Mouse (Mus musculus) heart, adult 2 months (tissue): ENCODE measurements around the gene Twist1. TPM values are rescaled to one million over a fixed set of nuclear protein-coding genes. Genes with fewer than 3 reads are reported as not detected.
A peak's percentile ranks its signal among the peaks of the same experiment; 100 is the strongest.

ENCODE experiments used
- DNase-seq, 2 experiments: peaks; one replicate each; pipeline ENCODE4 v3.0.0; 2021
- H3K27ac ChIP-seq: fragments of 200-600 bp; 2 replicates; pipeline ENCODE4 v1.8.1; 2022
- H3K27me3 ChIP-seq: fragments of 200-500 bp; 2 replicates; pipeline ENCODE4 v1.6.1; 2012; ENCODE audit warnings: mild to moderate bottlenecking, low read length, inconsistent platforms, mixed read lengths; ENCODE audit not compliant: control insufficient read depth, insufficient read depth
- H3K36me3 ChIP-seq: fragments of 200-500 bp; 2 replicates; pipeline ENCODE4 v1.6.1; 2012; ENCODE audit warnings: low read length, inconsistent platforms; ENCODE audit not compliant: control insufficient read depth, insufficient read depth
- H3K4me1 ChIP-seq: fragments of 200-500 bp; 2 replicates; pipeline ENCODE4 v1.6.1; 2011; ENCODE audit warnings: low read length; ENCODE audit not compliant: control insufficient read depth, insufficient read depth
- H3K4me3 ChIP-seq: fragments of 200-600 bp; 2 replicates; pipeline ENCODE4 v1.8.1; 2022
- H3K79me2 ChIP-seq: fragments of 200-500 bp; replicated peaks from 2 replicates; pipeline ENCODE4 v1.6.1; 2012; ENCODE audit warnings: mild to moderate bottlenecking, inconsistent platforms, low read length, moderate library complexity, mixed read lengths; ENCODE audit not compliant: control insufficient read depth, insufficient read depth
- H3K9ac ChIP-seq: fragments of 200-500 bp; 2 replicates; pipeline ENCODE4 v1.6.1; 2012; ENCODE audit warnings: low read depth, mild to moderate bottlenecking, control low read depth, inconsistent platforms, low read length, mixed read lengths
- CTCF ChIP-seq: fragments of 200-600 bp; IDR thresholded peaks from 2 replicates; pipeline ENCODE4 v1.8.1; 2022; ENCODE audit warnings: antibody characterized with exemption, mild to moderate bottlenecking, moderate library complexity
- EP300 ChIP-seq: fragments of 200-500 bp; IDR thresholded peaks from 2 replicates; pipeline ENCODE4 v1.6.1; 2011; ENCODE audit warnings: low read depth, low read length, control low read depth; ENCODE audit not compliant: insufficient read depth
- POLR2A ChIP-seq: fragments of 200-500 bp; IDR thresholded peaks from 2 replicates; pipeline ENCODE4 v1.6.1; 2011; ENCODE audit warnings: mild to moderate bottlenecking, low read depth, low read length, control low read depth; ENCODE audit not compliant: insufficient read depth
- WGBS: fragments of 180-500 bp; shearing (Covaris S2); methylation state at CpG from one replicate; pipeline ENCODE4 v1.1.7; 2018; 5-methylcytosine and 5-hydroxymethylcytosine counted together
- intact Hi-C: fragments of 180-260 bp; cut with DNase I; formaldehyde crosslinking; loops from one replicate; pipeline ENCODE4 v1.15.1; 2025
- polyA plus RNA-seq: library from polyadenylated mRNA; depleted of rRNA; stranded (reverse); fragments of >200 nt; gene quantifications from 2 replicates; pipeline ENCODE4 v1.2.3, GENCODE M21; 2012
- total RNA-seq, 2 experiments: library from RNA; stranded (reverse); gene quantifications; 2 replicates each; pipeline ENCODE4 v1.2.3; 2021

Twist1 gene
- total and polyA plus RNA-seq, 3 experiments = 1.5 to 2.7 (median 2.3) TPM

- intact Hi-C loops = no loop called here
- 26% methylated on average over 5 of the region's 5 CpGs for WGBS
These were observed 8.3 kb downstream of the Twist1 start for GRCm38 (mm10) chr12:33965661-33966360.

GRCm38 (mm10) chr12:33966490-33967415 lies 9.3 kb downstream of the Twist1 start:
- Histone ChIP-seq H3K4me3 (no peak overlapping the region), H3K27ac (no peak overlapping the region), H3K27me3 (peaks cover 9% of the 10 kb centered on the region), H3K36me3 (no peaks in the 10 kb centered on the region), H3K79me2 (no peaks in the 10 kb centered on the region), H3K9ac (no peak overlapping the region), H3K4me1 (no peaks in the 10 kb centered on the region)
- TF ChIP-seq CTCF (no peak), EP300 (no peak), POLR2A (no peak)
- intact Hi-C loops = no loop called here
- 5% methylated on average over 35 of the region's 35 CpGs for WGBS
- peak; percentile 14 to 40 for DNase-seq

More at GRCm38 (mm10) chr12:33965661-33966360, 8.3 kb downstream of the Twist1 start:
- H3K9ac ChIP-seq = no peak overlapping the region
- no peak overlapping the region for H3K27ac ChIP-seq
- no peak overlapping the region for H3K4me3 ChIP-seq
- no peaks in the 10 kb centered on the region for H3K36me3 ChIP-seq
- no peaks in the 10 kb centered on the region for H3K4me1 ChIP-seq
- no peak for DNase-seq
- no peaks in the 10 kb centered on the region for H3K79me2 ChIP-seq
- H3K27me3 ChIP-seq = peaks cover 10% of the 10 kb centered on the region
- no peak for TF ChIP-seq CTCF
- TF ChIP-seq EP300 = no peak
- TF ChIP-seq POLR2A = no peak

- Histone ChIP-seq H3K79me2 (no peaks in the 10 kb centered on the region), H3K27ac (no peak overlapping the region), H3K27me3 (peaks cover 9% of the 10 kb centered on the region), H3K4me1 (no peaks in the 10 kb centered on the region), H3K36me3 (no peaks in the 10 kb centered on the region), H3K4me3 (no peak overlapping the region), H3K9ac (no peak overlapping the region)
- DNase-seq = peak; percentile 7 to 27
- intact Hi-C loops = no loop called here
- TF ChIP-seq POLR2A (no peak), CTCF (no peak), EP300 (no peak)
- WGBS = 2% methylated on average over 21 of the region's 21 CpGs
These were observed 10.0 kb downstream of the Twist1 start for GRCm38 (mm10) chr12:33967514-33967913.

GRCm38 (mm10) chr12:33968041-33968897 lies 10.8 kb downstream of the Twist1 start:
- H3K4me1 ChIP-seq = no peaks in the 10 kb centered on the region
- no peaks in the 10 kb centered on the region for H3K36me3 ChIP-seq
- DNase-seq = no peak
- no peak overlapping the region for H3K9ac ChIP-seq
- no peak overlapping the region for H3K27ac ChIP-seq
- H3K4me3 ChIP-seq = no peak overlapping the region
- peaks cover 9% of the 10 kb centered on the region for H3K27me3 ChIP-seq
- intact Hi-C loops = no loop called here
- TF ChIP-seq CTCF (no peak), POLR2A (no peak), EP300 (no peak)
- no peaks in the 10 kb centered on the region for H3K79me2 ChIP-seq
- WGBS = 16% methylated on average over 37 of the region's 37 CpGs

- Histone ChIP-seq H3K4me1 (no peaks in the 10 kb centered on the region), H3K36me3 (no peaks in the 10 kb centered on the region), H3K79me2 (no peaks in the 10 kb centered on the region), H3K27ac (no peak overlapping the region), H3K27me3 (peaks cover 9% of the 10 kb centered on the region), H3K4me3 (no peak overlapping the region), H3K9ac (no peak overlapping the region)
- no peak for DNase-seq
- TF ChIP-seq EP300 (no peak), CTCF (no peak), POLR2A (no peak)
- intact Hi-C loops = no loop called here
- 44% methylated on average over 4 of the region's 4 CpGs for WGBS
These were observed 11.4 kb downstream of the Twist1 start for GRCm38 (mm10) chr12:33968898-33969178.
